Mouse (Mus musculus): ENCODE data around the gene Olfr1340. TPM values are rescaled to one million over a fixed set of nuclear protein-coding genes. Genes with fewer than 3 reads are reported as not detected.

Olfr1340 gene
- total RNA-seq (2021), result not detected

DNA sequence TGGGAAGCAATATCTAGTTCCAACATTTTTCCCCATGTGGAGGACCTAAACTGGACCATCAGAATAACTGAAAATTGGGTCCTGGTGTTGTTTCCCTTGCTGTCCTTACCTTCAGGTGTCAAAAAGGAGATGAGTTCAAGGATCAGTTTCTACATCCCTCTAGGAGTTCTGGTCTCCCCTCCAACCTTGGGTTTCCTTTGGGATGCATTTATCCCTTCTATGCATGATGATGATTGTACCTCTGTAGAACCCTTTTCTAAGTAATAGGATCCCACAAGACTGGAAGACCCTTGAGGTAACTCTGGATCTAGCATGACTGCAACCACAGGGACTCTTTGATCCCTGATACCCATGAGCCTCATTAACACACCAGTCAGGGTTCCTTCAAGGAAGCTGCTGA lies at the start of gene Olfr1340:
Olfr1340 (plus strand) TSS at position 301 of the 400 bp plus-strand sequence.
- intact Hi-C loops (cut with DNase I), result no loop called here
- no peak for DNase-seq (ENCODE audit: extremely low spot score in 1 of 2, low spot score in 2 of 2)

DNA sequence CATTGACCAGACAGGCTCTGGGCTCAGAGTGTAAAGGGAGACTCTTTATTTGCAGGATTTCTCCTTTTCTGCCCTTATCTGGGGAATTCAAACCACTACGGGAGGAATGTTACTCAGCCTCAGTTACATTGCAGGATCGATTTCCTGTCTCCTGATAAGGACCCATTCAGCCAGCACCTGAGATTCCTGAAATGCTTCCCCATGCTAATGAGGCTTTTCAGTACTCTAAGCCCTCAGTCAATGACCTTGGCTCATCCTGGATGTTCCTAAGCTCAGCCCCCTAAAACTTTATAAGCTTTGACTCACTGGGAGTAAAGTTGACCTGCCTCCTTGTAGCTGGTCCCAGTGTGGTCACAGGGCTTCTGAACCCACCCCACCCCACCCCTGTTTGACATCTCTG lies 32.9 kb upstream of the Olfr1340 start:
- intact Hi-C loops (cut with DNase I), result no loop called here
- DNase-seq (ENCODE audit: extremely low spot score in 1 of 2, low spot score in 2 of 2), result no peak

DNA sequence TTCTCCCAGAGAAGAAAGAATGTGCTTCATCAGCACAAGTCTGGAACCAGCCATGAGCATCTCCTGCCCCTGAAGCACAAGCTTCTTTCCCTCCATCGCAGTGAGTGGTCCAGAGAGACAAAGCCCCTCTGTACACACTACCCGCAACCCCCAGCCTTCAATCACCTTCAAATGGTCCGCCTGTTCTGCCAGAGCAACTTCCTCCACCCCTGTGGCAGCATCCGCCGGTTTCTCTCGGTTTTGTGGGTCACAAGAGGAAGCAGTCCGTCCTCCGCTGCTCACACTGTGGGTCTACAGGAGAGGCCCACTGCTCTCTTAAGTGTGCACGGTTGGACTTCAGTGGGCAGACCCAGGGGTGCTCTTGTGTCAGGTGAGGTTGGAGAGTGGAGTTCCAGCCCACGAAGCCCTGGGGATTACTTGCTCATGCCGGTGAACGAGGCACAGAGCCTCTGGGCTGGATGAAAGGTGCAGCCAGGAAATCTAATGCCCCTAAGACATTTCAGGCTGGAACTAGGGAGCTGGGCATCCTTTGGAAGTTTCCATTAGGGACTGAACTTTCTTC lies 27.4 kb upstream of the Olfr1340 start, which contains the start of gene Olfr1342:
Olfr1342 (minus strand) TSS at position 345 of the 562 bp plus-strand sequence.
- intact Hi-C loops (cut with DNase I), result no loop called here

DNA sequence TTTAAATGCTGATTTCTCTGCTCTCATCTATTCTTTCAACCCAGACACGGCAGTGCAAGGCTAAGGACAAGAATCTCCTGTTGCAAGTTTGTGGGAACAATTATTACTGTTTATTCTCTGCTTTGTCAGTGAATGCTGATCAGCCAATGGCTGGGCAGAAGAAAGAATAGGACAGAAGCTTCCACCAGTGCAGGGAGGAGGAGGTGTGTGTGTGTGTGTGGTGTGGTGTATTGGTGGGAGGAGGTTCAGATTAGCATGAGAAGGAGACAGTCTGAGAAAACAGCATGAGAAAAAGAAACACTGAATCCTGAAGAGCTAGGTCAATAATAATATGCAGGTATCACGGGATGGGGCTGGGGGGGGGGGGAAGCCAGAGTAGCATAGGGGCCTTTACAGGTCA lies 26.1 kb upstream of the Olfr1340 start:
- no peak for DNase-seq (ENCODE audit: extremely low spot score in 1 of 2, low spot score in 2 of 2)
- intact Hi-C loops (cut with DNase I), result no loop called here

More for the DNA sequence above, 27.4 kb upstream of the Olfr1340 start, which contains the start of gene Olfr1342:
- DNase-seq (ENCODE audit: extremely low spot score in 1 of 2, low spot score in 2 of 2), result no peak

DNA sequence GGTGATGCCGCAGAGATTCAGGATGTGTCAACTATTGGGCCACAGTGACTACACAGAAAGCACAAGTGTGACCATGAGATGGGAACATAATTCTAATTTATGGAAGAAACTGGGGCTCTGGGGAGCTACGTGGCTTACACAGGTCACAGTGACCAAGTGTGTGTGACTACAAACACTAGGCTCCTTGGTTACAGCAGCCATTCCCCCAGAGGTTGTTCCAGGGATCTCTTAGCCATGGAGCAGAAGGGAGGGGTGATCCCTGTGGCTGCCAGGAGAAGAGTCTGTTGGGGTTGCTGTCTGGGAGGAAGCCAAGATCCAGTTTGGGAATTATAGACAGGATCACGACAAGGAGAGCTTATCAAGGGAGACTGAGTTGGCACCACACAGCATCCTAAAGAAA lies 16.7 kb upstream of the Olfr1340 start, which contains the start of gene Olfr1341:
Olfr1341 (plus strand) TSS at position 301 of the 400 bp plus-strand sequence.
- intact Hi-C loops (cut with DNase I), result no loop called here
- DNase-seq (ENCODE audit: extremely low spot score in 1 of 2, low spot score in 2 of 2), result no peak

DNA sequence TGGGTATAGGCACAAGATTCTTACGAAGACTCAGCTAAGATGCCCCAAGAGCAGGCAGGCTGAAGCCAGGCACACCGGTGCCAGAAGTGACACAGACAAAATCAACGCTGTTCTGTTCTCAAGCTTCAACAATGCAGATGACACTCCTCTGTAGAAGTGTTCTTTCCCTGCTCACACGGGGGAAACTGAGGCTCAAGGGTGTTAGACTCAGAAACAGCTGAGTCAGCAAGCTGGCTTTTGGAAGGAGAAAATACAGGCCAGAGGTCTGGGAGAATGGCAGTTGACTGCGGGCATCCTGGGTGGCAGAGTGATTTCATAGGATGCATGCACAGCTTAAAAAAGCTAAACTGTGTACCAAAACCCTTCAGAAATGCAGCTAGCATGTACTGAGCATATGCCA lies 11.9 kb upstream of the Olfr1340 start:
- intact Hi-C loops (cut with DNase I), result no loop called here
- no peak for DNase-seq (ENCODE audit: extremely low spot score in 1 of 2, low spot score in 2 of 2)

DNA sequence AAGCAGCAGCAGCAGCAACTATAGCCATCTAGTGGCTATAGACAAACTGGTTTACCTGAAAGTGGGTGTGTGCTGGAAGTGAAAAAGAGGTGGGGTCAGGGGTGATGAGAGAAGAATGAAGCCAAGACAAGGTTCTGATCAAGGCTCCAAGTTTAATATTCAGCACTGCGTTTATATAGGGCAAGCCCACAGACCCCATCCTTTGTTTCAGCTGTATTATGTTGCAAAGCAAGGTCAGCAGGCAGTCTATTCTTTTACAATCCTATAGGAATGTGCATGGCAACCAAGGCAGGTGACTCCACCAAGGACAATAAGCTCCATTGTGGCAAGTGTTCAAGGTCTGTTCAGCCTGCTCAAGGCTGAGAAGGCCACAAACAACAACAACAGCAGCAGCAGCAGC lies 8.3 kb upstream of the Olfr1340 start:
- intact Hi-C loops (cut with DNase I), result no loop called here
- no peak for DNase-seq (ENCODE audit: extremely low spot score in 1 of 2, low spot score in 2 of 2)

DNA sequence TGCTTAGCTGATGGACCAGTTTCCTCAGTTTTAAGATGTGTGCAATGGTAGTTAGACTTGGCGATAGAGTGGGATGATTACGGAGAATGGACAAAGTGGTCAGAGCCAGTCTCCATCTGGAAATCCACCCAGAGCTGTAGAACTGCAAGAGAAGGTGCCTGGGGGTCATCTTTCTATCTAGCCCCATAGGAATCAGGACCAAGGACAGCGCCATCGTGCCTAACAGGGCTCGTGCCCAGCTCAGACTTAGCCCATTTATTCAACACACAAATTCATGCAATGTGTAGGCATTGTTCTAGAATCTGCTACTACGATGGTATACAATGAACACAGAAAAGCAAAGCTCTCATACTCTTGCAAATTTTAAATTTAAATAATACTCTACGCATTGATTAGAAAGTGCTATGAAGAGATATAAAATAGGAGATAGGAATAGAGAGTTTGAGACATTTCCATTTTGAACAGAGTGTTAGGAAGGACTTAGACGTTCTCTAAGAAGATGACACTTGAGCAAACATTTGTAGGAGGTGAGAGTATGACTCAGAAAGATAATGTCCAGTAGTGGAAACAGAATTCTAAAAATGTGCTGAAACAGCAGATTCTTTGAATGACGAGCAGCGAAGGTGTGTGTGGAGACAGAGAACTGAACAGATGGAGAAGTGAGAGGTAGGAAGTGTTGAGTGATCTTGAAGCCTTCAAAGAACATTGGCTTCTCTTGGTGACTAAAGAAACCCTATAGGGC lies 2.0 kb downstream of the Olfr1340 start:
- intact Hi-C loops (cut with DNase I), result no loop called here
- no peak for DNase-seq (ENCODE audit: extremely low spot score in 1 of 2, low spot score in 2 of 2)

DNA sequence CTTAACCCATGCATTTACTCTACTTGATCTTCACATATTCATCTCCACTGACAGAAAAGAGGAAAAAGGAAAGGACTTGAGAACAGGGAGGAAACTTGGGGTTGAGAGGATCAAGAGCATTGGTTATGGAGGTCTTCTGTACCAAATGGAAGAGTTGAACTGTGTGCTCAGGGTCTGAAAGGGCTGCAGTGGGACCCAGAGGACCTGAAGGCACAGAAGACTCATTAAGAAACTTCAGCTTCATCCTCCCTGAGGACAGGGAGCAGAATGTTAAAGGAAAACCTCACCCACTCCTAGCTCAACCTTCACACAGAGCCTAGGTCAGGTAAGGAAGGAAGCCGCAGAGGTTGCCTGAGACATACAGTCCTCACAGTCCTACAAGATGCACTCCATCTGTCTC lies 11.9 kb downstream of the Olfr1340 start, which contains the start of gene Olfr1339:
Olfr1339 (plus strand) TSS at position 301 of the 400 bp plus-strand sequence.
- no peak for DNase-seq (ENCODE audit: extremely low spot score in 1 of 2, low spot score in 2 of 2)
- intact Hi-C loops (cut with DNase I), result no loop called here

DNA sequence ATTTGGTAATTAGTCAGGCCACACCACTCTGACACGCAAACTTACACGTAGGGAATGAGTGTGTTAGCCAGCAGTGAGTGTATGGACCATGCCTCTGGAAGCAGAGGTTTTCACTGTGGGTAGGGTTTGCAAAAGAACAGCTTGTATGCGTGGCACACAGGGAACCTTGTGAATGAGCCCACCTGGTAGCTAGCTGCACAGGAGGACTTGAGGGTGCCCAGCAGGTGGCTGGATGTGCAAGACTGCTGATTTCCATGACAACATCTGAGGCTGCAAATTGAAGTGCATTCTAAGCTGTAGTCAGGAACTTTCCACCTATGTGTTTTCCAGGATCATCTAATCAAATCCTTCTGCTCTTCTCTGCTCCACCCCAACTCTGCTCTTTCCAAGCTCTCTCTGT lies 19.6 kb downstream of the Olfr1340 start:
- no peak for DNase-seq (ENCODE audit: extremely low spot score in 1 of 2, low spot score in 2 of 2)
- intact Hi-C loops (cut with DNase I), result no loop called here

DNA sequence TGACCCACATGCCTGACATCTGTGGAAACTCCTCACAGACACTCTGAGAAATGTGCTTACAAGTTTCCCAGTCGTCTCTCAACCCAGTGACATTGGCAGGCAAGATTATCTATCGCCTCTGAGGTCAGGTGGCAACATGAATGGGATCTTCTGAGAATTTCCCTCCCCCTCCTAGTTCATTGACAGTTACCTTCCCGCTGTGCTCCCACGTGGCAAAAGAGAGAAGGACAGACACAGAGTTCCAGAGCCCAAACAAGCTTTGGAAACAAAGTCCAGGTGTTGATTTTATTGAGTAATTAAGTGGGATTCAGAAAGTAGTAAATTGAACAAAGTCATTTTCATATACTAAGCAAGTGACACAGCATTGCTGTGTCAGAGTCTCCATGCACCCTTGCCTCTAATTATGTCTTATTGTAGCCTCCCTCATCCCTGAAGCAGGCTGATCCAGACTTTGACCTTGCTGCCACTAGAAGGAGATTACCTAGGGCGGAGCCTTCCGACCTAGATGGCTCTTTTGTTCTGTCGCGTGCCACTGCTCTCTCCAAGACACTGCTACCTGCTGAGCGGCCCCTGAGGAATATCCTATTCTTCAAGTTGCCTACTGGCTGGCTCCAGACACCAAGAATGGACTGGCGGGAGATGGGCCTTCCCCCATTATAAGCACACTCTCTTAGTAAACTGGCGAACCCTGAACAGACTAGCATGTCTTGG lies 21.2 kb downstream of the Olfr1340 start:
- intact Hi-C loops (cut with DNase I), result no loop called here
- no peak for DNase-seq (ENCODE audit: extremely low spot score in 1 of 2, low spot score in 2 of 2)

DNA sequence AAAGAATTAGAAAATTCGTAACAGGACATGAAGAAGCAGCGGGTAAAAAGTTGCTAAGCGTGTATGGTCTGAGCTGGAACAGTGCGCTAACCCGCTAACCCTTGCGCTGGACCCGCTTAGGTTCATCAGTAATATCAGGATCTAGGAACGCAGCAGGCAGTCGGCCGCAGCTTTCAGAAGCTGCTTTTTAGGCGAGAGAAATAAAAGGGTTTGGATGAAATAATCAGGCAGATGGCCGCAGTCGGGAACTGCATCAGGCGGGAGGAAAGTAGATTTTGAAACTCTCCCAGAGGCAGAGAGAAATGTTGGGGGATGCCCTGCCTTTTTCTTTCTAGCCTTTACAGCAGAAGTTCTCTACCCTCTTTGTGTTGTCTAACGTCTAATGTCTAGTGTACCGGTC lies 21.9 kb downstream of the Olfr1340 start:
- DNase-seq (ENCODE audit: extremely low spot score in 1 of 2, low spot score in 2 of 2), result no peak
- intact Hi-C loops (cut with DNase I), result no loop called here

DNA sequence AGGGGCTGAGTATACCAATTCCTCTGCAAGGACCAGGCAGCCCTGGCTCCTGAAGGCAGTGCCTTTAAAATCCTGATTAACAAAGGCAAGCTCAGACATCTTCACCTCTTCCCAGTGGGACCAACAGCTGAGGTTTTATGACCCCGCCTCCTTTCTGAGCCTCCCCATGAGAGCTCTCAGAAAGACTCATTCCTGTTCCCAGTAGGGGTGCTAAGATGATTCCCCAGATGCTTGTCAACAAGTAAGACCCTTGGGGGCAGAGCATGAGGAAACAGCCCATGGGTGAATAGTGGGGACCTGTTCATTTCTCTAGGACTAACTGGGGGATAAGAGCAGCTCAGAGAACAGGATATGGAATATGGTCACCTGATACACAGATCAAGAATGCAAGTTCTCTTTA lies 38.7 kb downstream of the Olfr1340 start, which contains the start of gene Olfr1338:
Olfr1338 (minus strand) TSS at position 101 of the 400 bp plus-strand sequence.
- DNase-seq (ENCODE audit: extremely low spot score in 1 of 2, low spot score in 2 of 2), result no peak
- intact Hi-C loops (cut with DNase I), result no loop called here

Other genes starting within 250 kb of the Olfr1340 start
- 10 to 100 TPM; 13.6 to 13.7 TPM for gene Tie1, start 230.1 kb upstream of the Olfr1340 start, total RNA-seq (2021)
- gene 2610528J11Rik, start 193.1 kb upstream of the Olfr1340 start, total RNA-seq (2021), result not detected
- gene Tmem125, start 176.1 kb upstream of the Olfr1340 start, total RNA-seq (2021), result 1 to 10 TPM; 1.5 to 1.8 TPM
- 1 to 10 TPM in 1 of 2 experiments, under 1 TPM in 1; 0.90 to 1.1 TPM for gene Cfap57, start 99.4 kb upstream of the Olfr1340 start, total RNA-seq (2021)
- 10 to 100 TPM; 48.3 to 54.4 TPM for gene Ebna1bp2, start 99.3 kb upstream of the Olfr1340 start, total RNA-seq (2021)
- not detected for gene Olfr62, start 61.2 kb upstream of the Olfr1340 start, total RNA-seq (2021)
- not detected for gene Olfr1342, start 27.4 kb upstream of the Olfr1340 start, total RNA-seq (2021)
- gene Olfr1341, start 16.6 kb upstream of the Olfr1340 start, total RNA-seq (2021), result not detected
- gene Olfr1339, start 12.0 kb downstream of the Olfr1340 start, total RNA-seq (2021), result not detected
- not detected for gene Olfr1338, start 38.6 kb downstream of the Olfr1340 start, total RNA-seq (2021)
- gene Olfr1337, start 62.4 kb downstream of the Olfr1340 start, total RNA-seq (2021), result not detected
- gene Olfr1335, start 89.8 kb downstream of the Olfr1340 start, total RNA-seq (2021), result not detected
- not detected for gene Olfr1333, start 116.1 kb downstream of the Olfr1340 start, total RNA-seq (2021)
- gene Olfr1331, start 144.5 kb downstream of the Olfr1340 start, total RNA-seq (2021), result not detected
- not detected for gene Olfr1330, start 168.5 kb downstream of the Olfr1340 start, total RNA-seq (2021)
- not detected for gene Olfr1329, start 197.3 kb downstream of the Olfr1340 start, total RNA-seq (2021)
- gene Olfr1328, start 218.5 kb downstream of the Olfr1340 start, total RNA-seq (2021), result not detected
- under 1 TPM in 1 of 2 experiments, not detected in 1; 0.92 TPM for gene Lao1, start 241.4 kb downstream of the Olfr1340 start, total RNA-seq (2021)